Mouse (Mus musculus) ZHBTc4 (cell line): ENCODE measurements around the gene Traf3ip3.

ENCODE experiments used
- DNase-seq: peaks from one replicate; pipeline ENCODE4 v3.0.0-alpha.2; 2011; ENCODE audit warnings: low read depth, low spot score

The Traf3ip3 gene

GRCm38 (mm10) chr1:193125835-193126234 is 75.7 kb downstream of the Traf3ip3 start:
- DNase-seq, result no peak
